Mouse (Mus musculus): ENCODE measurements around the gene Ankrd11. TPM values are rescaled to one million over a fixed set of nuclear protein-coding genes. Genes with fewer than 3 reads are reported as not detected.

Ankrd11 gene
- 73.1 and 102 TPM in 2 replicates for polyA plus RNA-seq (2016; fragmentation: Nextera tagmentation; extraction: Ambion mirVana)

- Histone ChIP-seq H3K27me3 (no peaks in the 10 kb centered on the region), H3K36me3 (no peaks in the 10 kb centered on the region), H3K9ac (peak within 1 kb of the TSS; percentile 100), H3K4me2 (replicated peaks) (peak within 1 kb of the TSS; percentile 84), H3K9me3 (no peaks in the 10 kb centered on the region), H3K4me1 (peaks cover 30% of the 10 kb centered on the region), H3K4me3 (peak within 1 kb of the TSS; percentile 99), H3K27ac (peak within 1 kb of the TSS; percentile 98)
- peak; percentile 97 for ATAC-seq (ENCODE audit: insufficient number of reproducible peaks, insufficient read depth, low FRiP score, low TSS enrichment)
- WGBS: under 1% methylated on average over 90 of the region's 91 CpGs
Measured at GRCm38 (mm10) chr8:123042158-123042973, at the start of gene Ankrd11. Gene Ankrd11 (minus strand): TSS chr8:123042277.

- Histone ChIP-seq H3K4me3 (no peak overlapping the region), H3K9ac (no peak overlapping the region), H3K4me2 (replicated peaks) (no peak overlapping the region), H3K27me3 (no peaks in the 10 kb centered on the region), H3K9me3 (no peaks in the 10 kb centered on the region), H3K27ac (no peak overlapping the region), H3K36me3 (peaks cover 97% of the 10 kb centered on the region), H3K4me1 (no peaks in the 10 kb centered on the region)
- 89% methylated on average over 9 of the region's 9 CpGs for WGBS
- ATAC-seq (ENCODE audit: insufficient number of reproducible peaks, insufficient read depth, low FRiP score, low TSS enrichment): no peak
Measured at GRCm38 (mm10) chr8:123087289-123087688, 45.2 kb upstream of the Ankrd11 start.

- Histone ChIP-seq H3K27ac (no peak overlapping the region), H3K27me3 (no peaks in the 10 kb centered on the region), H3K36me3 (peaks cover 97% of the 10 kb centered on the region), H3K9ac (no peak overlapping the region), H3K4me1 (no peaks in the 10 kb centered on the region), H3K9me3 (no peaks in the 10 kb centered on the region), H3K4me2 (replicated peaks) (no peak overlapping the region), H3K4me3 (no peak overlapping the region)
- WGBS: 87% methylated on average over 12 of the region's 12 CpGs
- no peak for ATAC-seq (ENCODE audit: insufficient number of reproducible peaks, insufficient read depth, low FRiP score, low TSS enrichment)
Measured at GRCm38 (mm10) chr8:123083610-123084009, 41.5 kb upstream of the Ankrd11 start.

GRCm38 (mm10) chr8:123082993-123083392 is 40.9 kb upstream of the Ankrd11 start:
- peaks cover 94% of the 10 kb centered on the region for H3K36me3 ChIP-seq
- WGBS: 87% methylated on average over 6 of the region's 6 CpGs
- H3K4me2 ChIP-seq (replicated peaks): no peak overlapping the region
- no peak overlapping the region for H3K4me3 ChIP-seq
- ATAC-seq (ENCODE audit: insufficient number of reproducible peaks, insufficient read depth, low FRiP score, low TSS enrichment): no peak
- no peaks in the 10 kb centered on the region for H3K9me3 ChIP-seq
- H3K27me3 ChIP-seq: no peaks in the 10 kb centered on the region
- no peaks in the 10 kb centered on the region for H3K4me1 ChIP-seq
- no peak overlapping the region for H3K27ac ChIP-seq
- H3K9ac ChIP-seq: no peak overlapping the region

- WGBS: 87% methylated on average over 6 of the region's 6 CpGs
- Histone ChIP-seq H3K27ac (no peak overlapping the region), H3K27me3 (no peaks in the 10 kb centered on the region), H3K4me3 (no peak overlapping the region), H3K4me2 (replicated peaks) (no peak overlapping the region), H3K9ac (no peak overlapping the region), H3K4me1 (no peaks in the 10 kb centered on the region), H3K9me3 (no peaks in the 10 kb centered on the region), H3K36me3 (peaks cover 93% of the 10 kb centered on the region)
- ATAC-seq (ENCODE audit: insufficient number of reproducible peaks, insufficient read depth, low FRiP score, low TSS enrichment): no peak
Measured at GRCm38 (mm10) chr8:123077213-123077612, 35.1 kb upstream of the Ankrd11 start.

- Histone ChIP-seq H3K9me3 (no peaks in the 10 kb centered on the region), H3K36me3 (peaks cover 68% of the 10 kb centered on the region), H3K4me3 (no peak overlapping the region), H3K9ac (no peak overlapping the region), H3K27ac (no peak overlapping the region), H3K4me2 (replicated peaks) (no peak overlapping the region), H3K4me1 (peaks cover 12% of the 10 kb centered on the region), H3K27me3 (no peaks in the 10 kb centered on the region)
- ATAC-seq (ENCODE audit: insufficient number of reproducible peaks, insufficient read depth, low FRiP score, low TSS enrichment): no peak
- 82% methylated on average over 4 of the region's 4 CpGs for WGBS
Measured at GRCm38 (mm10) chr8:123071176-123071575, 29.1 kb upstream of the Ankrd11 start.

- WGBS: 38% methylated on average over 7 of the region's 7 CpGs
- no peaks in the 10 kb centered on the region for H3K27me3 ChIP-seq
- no peak for ATAC-seq (ENCODE audit: insufficient number of reproducible peaks, insufficient read depth, low FRiP score, low TSS enrichment)
Measured at GRCm38 (mm10) chr8:123066101-123066683, 24.1 kb upstream of the Ankrd11 start.

GRCm38 (mm10) chr8:123065214-123066100 is 23.4 kb upstream of the Ankrd11 start:
- H3K4me1 ChIP-seq: peaks cover 22% of the 10 kb centered on the region
- peak; percentile 98 for ATAC-seq (ENCODE audit: insufficient number of reproducible peaks, insufficient read depth, low FRiP score, low TSS enrichment)
- no peaks in the 10 kb centered on the region for H3K9me3 ChIP-seq
- H3K4me2 ChIP-seq (replicated peaks): peak overlapping the region; percentile 87
- H3K9ac ChIP-seq: peak overlapping the region; percentile 95
- peak overlapping the region; percentile 92 for H3K27ac ChIP-seq
- under 1% methylated on average over 84 of the region's 84 CpGs for WGBS
- H3K27me3 ChIP-seq: no peaks in the 10 kb centered on the region
- H3K36me3 ChIP-seq: peaks cover 19% of the 10 kb centered on the region
- H3K4me3 ChIP-seq: peak overlapping the region; percentile 92

More at GRCm38 (mm10) chr8:123066101-123066683, 24.1 kb upstream of the Ankrd11 start:
- H3K4me2 ChIP-seq (replicated peaks): peak overlapping the region; percentile 87
- H3K9me3 ChIP-seq: no peaks in the 10 kb centered on the region
- H3K36me3 ChIP-seq: peaks cover 22% of the 10 kb centered on the region
- peaks cover 22% of the 10 kb centered on the region for H3K4me1 ChIP-seq
- peak overlapping the region; percentile 92 for H3K4me3 ChIP-seq
- peak overlapping the region; percentile 95 for H3K9ac ChIP-seq
- peak overlapping the region; percentile 92 for H3K27ac ChIP-seq

- 2% methylated on average over 14 of the region's 14 CpGs for WGBS
- H3K4me3 ChIP-seq: peak overlapping the region; percentile 92
- peak overlapping the region; percentile 92 for H3K27ac ChIP-seq
- H3K9ac ChIP-seq: peak overlapping the region; percentile 95
- H3K27me3 ChIP-seq: no peaks in the 10 kb centered on the region
- peak; percentile 1; the same call in 1 of the 2 replicates for ATAC-seq (ENCODE audit: insufficient number of reproducible peaks, insufficient read depth, low FRiP score, low TSS enrichment)
- H3K9me3 ChIP-seq: no peaks in the 10 kb centered on the region
- H3K4me2 ChIP-seq (replicated peaks): peak overlapping the region; percentile 87
- peaks cover 19% of the 10 kb centered on the region for H3K36me3 ChIP-seq
- H3K4me1 ChIP-seq: peaks cover 22% of the 10 kb centered on the region
Measured at GRCm38 (mm10) chr8:123064809-123065213, 22.7 kb upstream of the Ankrd11 start.

- no peak for ATAC-seq (ENCODE audit: insufficient number of reproducible peaks, insufficient read depth, low FRiP score, low TSS enrichment)
- H3K9me3 ChIP-seq: no peaks in the 10 kb centered on the region
- peak overlapping the region; percentile 92 for H3K4me3 ChIP-seq
- H3K36me3 ChIP-seq: peaks cover 19% of the 10 kb centered on the region
- H3K9ac ChIP-seq: peak overlapping the region; percentile 95; the same call in 1 of the 2 replicates
- peak overlapping the region; percentile 87 for H3K4me2 ChIP-seq (replicated peaks)
- H3K4me1 ChIP-seq: peaks cover 22% of the 10 kb centered on the region
- 79% methylated on average over 4 of the region's 4 CpGs for WGBS
- H3K27ac ChIP-seq: no peak overlapping the region
- H3K27me3 ChIP-seq: no peaks in the 10 kb centered on the region
Measured at GRCm38 (mm10) chr8:123064072-123064471, 22.0 kb upstream of the Ankrd11 start.

- Histone ChIP-seq H3K9me3 (no peaks in the 10 kb centered on the region), H3K27me3 (no peaks in the 10 kb centered on the region), H3K36me3 (peaks cover 11% of the 10 kb centered on the region), H3K4me3 (no peak within 1 kb of the TSS), H3K4me1 (peaks cover 22% of the 10 kb centered on the region), H3K9ac (no peak within 1 kb of the TSS), H3K27ac (no peak within 1 kb of the TSS), H3K4me2 (replicated peaks) (no peak within 1 kb of the TSS)
- no peak for ATAC-seq (ENCODE audit: insufficient number of reproducible peaks, insufficient read depth, low FRiP score, low TSS enrichment)
- 72% methylated on average over 7 of the region's 7 CpGs for WGBS
Measured at GRCm38 (mm10) chr8:123062721-123063120, 20.6 kb upstream of the Ankrd11 start, which contains the start of gene Spg7. Gene Spg7 (plus strand): TSS chr8:123062942.

All from embryonic facial prominence, embryonic 12.5 days (tissue).